Comparison of ENCODE assay signal across 8 mouse cellular contexts in the genomic region with DNA sequence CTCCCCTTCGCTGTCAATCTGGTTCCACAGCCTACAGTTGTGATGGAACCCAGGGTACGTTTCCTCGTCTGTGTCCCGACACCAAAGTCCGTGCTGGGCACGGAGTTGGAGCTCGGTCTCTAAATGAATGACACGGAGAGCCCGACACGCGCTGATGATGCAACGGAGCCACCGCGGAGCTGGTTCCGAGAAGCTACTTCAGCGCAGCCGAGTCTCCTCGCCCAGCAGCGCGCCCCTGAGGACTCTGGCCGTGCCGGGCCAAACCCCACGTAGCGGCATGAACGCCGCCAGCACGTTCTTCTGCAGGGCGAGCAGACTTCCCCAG. TPM values are rescaled to one million over a fixed set of nuclear protein-coding genes. Genes with fewer than 3 reads are reported as not detected.
DNase-seq lines count a peak whose midpoint lies in the region; ATAC-seq and TF ChIP-seq lines count a peak whose summit lies in the region.

No protein-coding gene starts in this region.

- peak overlapping the region; percentile 90 for H3K9ac ChIP-seq in forebrain, postnatal 0 days
- H3K9ac ChIP-seq in liver, embryonic 16.5 days (ENCODE audit: low read depth, low read length) = peak overlapping the region; percentile 89

- H3K36me3 ChIP-seq in forebrain, postnatal 0 days (ENCODE audit: insufficient read depth) = no peaks in the 10 kb centered on the region
- H3K36me3 ChIP-seq in liver, embryonic 16.5 days (ENCODE audit: control insufficient read depth, insufficient read depth) = no peaks in the 10 kb centered on the region

- peak overlapping the region; percentile 69 for H3K4me2 ChIP-seq in forebrain, postnatal 0 days (ENCODE audit: low read depth)
- peak overlapping the region; percentile 83 for H3K4me2 ChIP-seq in liver, embryonic 16.5 days (ENCODE audit: low read depth, low read length)

- TF ChIP-seq CTCF in gastrocnemius, adult 2 months (IDR thresholded peaks at IDR 0.05) = no peak
- no peak for TF ChIP-seq CTCF in forebrain, postnatal 0 days (IDR thresholded peaks at IDR 0.05; ENCODE audit: low read depth)

- peak overlapping the region; percentile 99 for H3K4me3 ChIP-seq in gastrocnemius, adult 2 months
- peak overlapping the region; percentile 83 for H3K4me3 ChIP-seq in forebrain, postnatal 0 days (ENCODE audit: low read depth, low read length)
- peak overlapping the region; percentile 95 for H3K4me3 ChIP-seq in liver, embryonic 16.5 days (ENCODE audit: low read depth, low read length)

- DNase-seq in gastrocnemius, adult 2 months = no peak
- no peak for DNase-seq in gastrocnemius, postnatal 36 days
- no peak for DNase-seq in forebrain, postnatal 0 days
- DNase-seq in ovary, postnatal 36 days (ENCODE audit: low spot score) = no peak
- no peak for DNase-seq in right cerebral cortex, adult 18-20 months
- no peak for DNase-seq in natural killer cell, adult 2 months (ENCODE audit: low spot score in 2 of 2)

- H3K27ac ChIP-seq in gastrocnemius, adult 2 months = peak overlapping the region; percentile 94
- peak overlapping the region; percentile 73 for H3K27ac ChIP-seq in forebrain, postnatal 0 days (ENCODE audit: low read depth, low read length)
- H3K27ac ChIP-seq in liver, embryonic 16.5 days (ENCODE audit: low read length) = peak overlapping the region; percentile 82

- H3K27me3 ChIP-seq in forebrain, postnatal 0 days (ENCODE audit: insufficient read depth, low read length) = no peaks in the 10 kb centered on the region
- H3K27me3 ChIP-seq in liver, embryonic 16.5 days (ENCODE audit: control insufficient read depth, insufficient read depth, low read depth, low read length) = no peaks in the 10 kb centered on the region

- H3K4me1 ChIP-seq in forebrain, postnatal 0 days (ENCODE audit: insufficient read depth) = no peaks in the 10 kb centered on the region
- peaks cover 22% of the 10 kb centered on the region for H3K4me1 ChIP-seq in liver, embryonic 16.5 days (ENCODE audit: control insufficient read depth, low read depth, low read length)

- H3K9me3 ChIP-seq in forebrain, postnatal 0 days (ENCODE audit: low read length) = no peaks in the 10 kb centered on the region
- H3K9me3 ChIP-seq in liver, embryonic 16.5 days (replicated peaks; ENCODE audit: control insufficient read depth, low read length) = no peaks in the 10 kb centered on the region

- peak; percentile 40 for ATAC-seq in CD4-positive, CD25-positive, alpha-beta regulatory T cell, adult 4 months
- ATAC-seq in forebrain, postnatal 0 days = peak; percentile 71
- ATAC-seq in liver, embryonic 16.5 days (ENCODE audit: low read depth) = no peak

- intact Hi-C loops in gastrocnemius, adult 2 months (cut with DNase I) = no loop called here
- intact Hi-C loops in gastrocnemius, postnatal 36 days (cut with DNase I) = no loop called here

- 2% methylated on average over 28 of the region's 28 CpGs for WGBS in forebrain, postnatal 0 days
- under 1% methylated on average over 28 of the region's 28 CpGs for WGBS in liver, embryonic 16.5 days (ENCODE audit: insufficient replicate concordance)

RNA-seq across cellular contexts. Expression of gene Farsb, which starts 0.3 kb away (rescaled TPM):
- 10 to 100 TPM; 58.4 to 62.8 TPM for total RNA-seq in gastrocnemius, adult 2 months (2021)
- total RNA-seq in gastrocnemius, postnatal 36 days (2021) = 10 to 100 TPM; 46.8 to 54.3 TPM
- polyA plus RNA-seq in CD4-positive, CD25-positive, alpha-beta regulatory T cell, adult 4 months (2017; shearing (Covaris generic)) = 10 to 100 TPM; 64.1 to 76.8 TPM
- 90.6 and 96.9 TPM in 2 replicates for total RNA-seq in forebrain, postnatal 0 days (2014; rRNA removed)
- polyA plus RNA-seq in forebrain, postnatal 0 days (2015; fragmentation: Nextera tagmentation; extraction: Ambion mirVana) = 152 and 154 TPM in 2 replicates
- 79.1 and 87.2 TPM in 2 replicates for polyA plus RNA-seq in liver, embryonic 16.5 days (2015; fragmentation: Nextera tagmentation; extraction: Ambion mirVana)

RNA-seq across cellular contexts. Expression of gene Mogat1, which starts 22.4 kb away (rescaled TPM):
- total RNA-seq in gastrocnemius, adult 2 months (2021) = not detected
- not detected for total RNA-seq in gastrocnemius, postnatal 36 days (2021)
- polyA plus RNA-seq in CD4-positive, CD25-positive, alpha-beta regulatory T cell, adult 4 months (2017; shearing (Covaris generic)) = not detected
- total RNA-seq in forebrain, postnatal 0 days (2014; rRNA removed) = 1.1 TPM in 1 of 2 replicates, not detected in the other
- 0.34 TPM in 1 of 2 replicates, not detected in the other for polyA plus RNA-seq in forebrain, postnatal 0 days (2015; fragmentation: Nextera tagmentation; extraction: Ambion mirVana)
- not detected in 2 replicates for polyA plus RNA-seq in liver, embryonic 16.5 days (2015; fragmentation: Nextera tagmentation; extraction: Ambion mirVana)

RNA-seq across cellular contexts. Expression of gene BC035947, which starts 23.6 kb away (rescaled TPM):
- not detected for total RNA-seq in gastrocnemius, adult 2 months (2021)
- not detected for total RNA-seq in gastrocnemius, postnatal 36 days (2021)
- polyA plus RNA-seq in CD4-positive, CD25-positive, alpha-beta regulatory T cell, adult 4 months (2017; shearing (Covaris generic)) = under 1 TPM in 1 of 2 experiments, not detected in 1; 0.11 TPM
- total RNA-seq in forebrain, postnatal 0 days (2014; rRNA removed) = 0.69 and 1.5 TPM in 2 replicates
- 0.30 and 0.40 TPM in 2 replicates for polyA plus RNA-seq in forebrain, postnatal 0 days (2015; fragmentation: Nextera tagmentation; extraction: Ambion mirVana)
- polyA plus RNA-seq in liver, embryonic 16.5 days (2015; fragmentation: Nextera tagmentation; extraction: Ambion mirVana) = not detected in 2 replicates
